In genomic region chr16:77015380-77016346, GRCm38 (mm10) we compare ENCODE assay signal across 7 mouse cellular contexts. TPM values are rescaled to one million over a fixed set of nuclear protein-coding genes. Genes with fewer than 3 reads are reported as not detected.
A peak's percentile ranks its signal among the peaks of the same experiment; 100 is the strongest.
DNase-seq lines count a peak whose midpoint lies in the region; ATAC-seq and TF ChIP-seq lines count a peak whose summit lies in the region.

No protein-coding gene starts in this region.

- H3K27ac ChIP-seq in CH12.LX (ENCODE audit: insufficient read depth, low read depth), result peak overlapping the region; percentile 54; the same call in 1 of the 2 replicates
- 0 out of 2 replicates have a peak overlapping the region, but pooled peaks have one; percentile 38 for H3K27ac ChIP-seq in heart, postnatal 0 days (ENCODE audit: low read depth)

- 30% methylated on average over 4 of the region's 4 CpGs for WGBS in heart, postnatal 0 days

- no peak for TF ChIP-seq CTCF in CH12.LX (conservative IDR thresholded peaks at IDR 0.05 in 1 of 2, IDR thresholded peaks at IDR 0.05 in 1 of 2; ENCODE audit: low read depth in 2 of 2, low read length in 2 of 2)
- TF ChIP-seq CTCF in heart, postnatal 0 days (IDR thresholded peaks at IDR 0.05; ENCODE audit: low read depth), result no peak

- H3K79me2 ChIP-seq in CH12.LX (replicated peaks; ENCODE audit: control insufficient read depth, extremely low read depth, insufficient read depth, poor library complexity, severe bottlenecking), result peaks cover 34% of the 10 kb centered on the region

- peaks cover 0 to 7% of the 10 kb centered on the region in 2 experiments for H3K36me3 ChIP-seq in CH12.LX (replicated peaks in 1 of 2; ENCODE audit: control insufficient read depth in 1 of 2, insufficient read depth in 1 of 2, low read length in 1 of 2)
- no peaks in the 10 kb centered on the region for H3K36me3 ChIP-seq in heart, postnatal 0 days (replicated peaks; ENCODE audit: control insufficient read depth, insufficient read depth, low read length)

- H3K27me3 ChIP-seq in CH12.LX (replicated peaks), result no peaks in the 10 kb centered on the region
- no peaks in the 10 kb centered on the region for H3K27me3 ChIP-seq in heart, postnatal 0 days (ENCODE audit: control insufficient read depth, insufficient read depth, low read length)

- H3K4me1 ChIP-seq in CH12.LX (ENCODE audit: control insufficient read depth in 1 of 2, insufficient read depth in 2 of 2), result peaks cover 7 to 34% of the 10 kb centered on the region in 2 experiments
- peaks cover 34% of the 10 kb centered on the region for H3K4me1 ChIP-seq in heart, postnatal 0 days (ENCODE audit: control insufficient read depth, insufficient read depth)

- TF ChIP-seq EP300 in CH12.LX (IDR thresholded peaks at IDR 0.05; ENCODE audit: low read length), result peak; percentile 96
- no peak for TF ChIP-seq EP300 in heart, postnatal 0 days (IDR thresholded peaks at IDR 0.05; ENCODE audit: low read depth)

- in situ Hi-C loops in CH12.LX (cut with MboI; ENCODE audit: low pct_ligation_motif_present, low pct_unique_long_range_greater_than_20kb, low sequenced_read_pairs), result loop anchor here (25.0 kb wide), 1 partner anchor 1253 kb away; the partner anchor contains the start of gene Hspa13

- no peaks in the 10 kb centered on the region for H3K9me3 ChIP-seq in CH12.LX (replicated peaks; ENCODE audit: low read length)
- no peaks in the 10 kb centered on the region for H3K9me3 ChIP-seq in heart, postnatal 0 days (replicated peaks; ENCODE audit: control insufficient read depth, low read length)

- H3K4me3 ChIP-seq in CH12.LX (replicated peaks in 1 of 3; ENCODE audit: low read depth in 2 of 3, low read length in 2 of 3, poor library complexity in 1 of 3), result peak overlapping the region; percentile 79 to 90 (median 81)
- peak overlapping the region; percentile 78 for H3K4me3 ChIP-seq in heart, postnatal 0 days (ENCODE audit: low read depth, low read length)

- dilution Hi-C loops in CH12.LX (cut with MboI; ENCODE audit: extremely low pct_ligation_motif_present, extremely low pct_unique_long_range_greater_than_20kb, low sequenced_read_pairs), result no loop called here

- TF ChIP-seq POLR2A in CH12.LX (IDR thresholded peaks at IDR 0.05; ENCODE audit: low read depth, low read length), result no peak; the same call in 1 of the 2 replicates

- no peak for ATAC-seq in heart, postnatal 0 days (ENCODE audit: insufficient read depth, low read depth)

- DNase-seq in 416B (ENCODE audit: low read depth), result peak; percentile 74
- peak; percentile 51 for DNase-seq in CH12.LX (ENCODE audit: extremely low read depth)
- peak; percentile 63 for DNase-seq in heart, postnatal 0 days (ENCODE audit: low spot score)
- peak; percentile 36 for DNase-seq in lung, postnatal 36 days
- no peak for DNase-seq in thymus, postnatal 10 days (ENCODE audit: low spot score in 2 of 2)
- DNase-seq in frontal cortex, adult 2 months (ENCODE audit: extremely low spot score in 1 of 2, low spot score in 1 of 2), result no peak
- DNase-seq in frontal cortex, postnatal 10 days (ENCODE audit: low spot score in 2 of 2), result no peak

- H3K4me2 ChIP-seq in CH12.LX (ENCODE audit: insufficient read depth, low read depth, poor library complexity, severe bottlenecking), result peak overlapping the region; percentile 94
- H3K4me2 ChIP-seq in heart, postnatal 0 days (ENCODE audit: low read depth, low read length), result peak overlapping the region; percentile 88

- TF ChIP-seq RAD21 in CH12.LX (IDR thresholded peaks at IDR 0.05; ENCODE audit: low read depth, low read length), result no peak

- peak overlapping the region; percentile 85 for H3K9ac ChIP-seq in CH12.LX (ENCODE audit: insufficient read depth, low read depth)
- H3K9ac ChIP-seq in heart, postnatal 0 days (replicated peaks; ENCODE audit: low read depth, low read length), result 0 out of 2 replicates have a peak overlapping the region, but pooled peaks have one; percentile 96

TF ChIP-seq in CH12.LX, 34 proteins besides CTCF, POLR2A, EP300 and RAD21:
- no peak for TF ChIP-seq NRF1 (IDR thresholded peaks at IDR 0.05; ENCODE audit: low read depth, low read length)
- TF ChIP-seq TCF12 (IDR thresholded peaks at IDR 0.05; ENCODE audit: low read depth, low read length), result peak; percentile 37; the same call in 1 of the 2 replicates
- TF ChIP-seq SMC3 (IDR thresholded peaks at IDR 0.05; ENCODE audit: low read depth, low read length), result no peak
- TF ChIP-seq MAZ (IDR thresholded peaks at IDR 0.05; ENCODE audit: low read depth, low read length), result no peak
- TF ChIP-seq ZKSCAN1 (IDR thresholded peaks at IDR 0.05; ENCODE audit: borderline replicate concordance, low read depth, low read length), result no peak
- 0 out of 2 replicates have a peak, but pooled peaks have one; percentile 18 for TF ChIP-seq UBTF (IDR thresholded peaks at IDR 0.05; ENCODE audit: low read depth, low read length)
- peak; percentile 85 for TF ChIP-seq CHD1 (IDR thresholded peaks at IDR 0.05; ENCODE audit: low read depth, low read length)
- TF ChIP-seq MYC (IDR thresholded peaks at IDR 0.05; ENCODE audit: low read depth, low read length), result 0 out of 2 replicates have a peak, but pooled peaks have one; percentile 38
- peak; percentile 98 for TF ChIP-seq JUND (conservative IDR thresholded peaks at IDR 0.05; ENCODE audit: low read depth, low read length)
- TF ChIP-seq ELF1 (IDR thresholded peaks at IDR 0.05; ENCODE audit: low read depth, low read length), result peak; percentile 64; the same call in 1 of the 2 replicates
- TF ChIP-seq BHLHE40 (IDR thresholded peaks at IDR 0.05; ENCODE audit: low read depth, low read length), result peak; percentile 39
- peak; percentile 87 for TF ChIP-seq JUN (IDR thresholded peaks at IDR 0.05; ENCODE audit: insufficient read depth, low read depth, low read length)
- TF ChIP-seq TBP (conservative IDR thresholded peaks at IDR 0.05; ENCODE audit: low read depth, low read length), result peak; percentile 90
- TF ChIP-seq POLR2AphosphoS2 (IDR thresholded peaks at IDR 0.05; ENCODE audit: low read depth, low read length), result no peak
- no peak for TF ChIP-seq CHD2 (IDR thresholded peaks at IDR 0.05; ENCODE audit: low read length)
- no peak for TF ChIP-seq GABPA (IDR thresholded peaks at IDR 0.05; ENCODE audit: insufficient replicate concordance, low read depth, low read length)
- TF ChIP-seq USF2 (conservative IDR thresholded peaks at IDR 0.05; ENCODE audit: low read depth, low read length), result no peak
- peak; percentile 56; the same call in 1 of the 2 replicates for TF ChIP-seq MXI1 (IDR thresholded peaks at IDR 0.05; ENCODE audit: low read depth, low read length)
- no peak for TF ChIP-seq USF1 (IDR thresholded peaks at IDR 0.05; ENCODE audit: low read depth, low read length)
- TF ChIP-seq MAX (IDR thresholded peaks at IDR 0.05; ENCODE audit: low read length), result no peak
- peak; percentile 93 for TF ChIP-seq RCOR1 (conservative IDR thresholded peaks at IDR 0.05; ENCODE audit: low read depth, low read length)
- peak; percentile 54 for TF ChIP-seq SIN3A (IDR thresholded peaks at IDR 0.05; ENCODE audit: low read length)
- TF ChIP-seq ZC3H11A (IDR thresholded peaks at IDR 0.05; ENCODE audit: low read depth, low read length), result no peak
- no peak; the same call in 1 of the 2 replicates for TF ChIP-seq NELFE (IDR thresholded peaks at IDR 0.05; ENCODE audit: low read depth, low read length)
- TF ChIP-seq ETS1 (conservative IDR thresholded peaks at IDR 0.05; ENCODE audit: low read depth, low read length), result peak; percentile 49
- no peak for TF ChIP-seq KAT2A (IDR thresholded peaks at IDR 0.05; ENCODE audit: insufficient replicate concordance, low read length)
- no peak for TF ChIP-seq PAX5 (IDR thresholded peaks at IDR 0.05; ENCODE audit: low read length)
- TF ChIP-seq ZNF384 (IDR thresholded peaks at IDR 0.05; ENCODE audit: low read depth, low read length), result peak; percentile 12; the same call in 1 of the 2 replicates
- TF ChIP-seq MEF2A (IDR thresholded peaks at IDR 0.05; ENCODE audit: borderline replicate concordance, low read depth, low read length), result no peak
- peak; percentile 98 for TF ChIP-seq IRF4 (IDR thresholded peaks at IDR 0.05; ENCODE audit: low read depth, low read length)
- TF ChIP-seq ZMIZ1 (IDR thresholded peaks at IDR 0.05; ENCODE audit: low read depth, low read length), result no peak
- TF ChIP-seq E2F4 (IDR thresholded peaks at IDR 0.05; ENCODE audit: insufficient replicate concordance, low read depth, low read length), result 0 out of 2 replicates have a peak, but pooled peaks have one; percentile 38
- TF ChIP-seq MAFK (IDR thresholded peaks at IDR 0.05; ENCODE audit: insufficient replicate concordance, low read length), result peak; percentile 58; the same call in 1 of the 2 replicates

RNA-seq across cellular contexts. Expression of gene Usp25, which starts 2.2 kb away (rescaled TPM):
- 28.2 and 32.5 TPM in 2 replicates for total RNA-seq in CH12.LX (2012; rRNA removed)
- 42.1 and 45.1 TPM in 2 replicates for total RNA-seq in CH12.LX (2014; rRNA removed)
- 28.0 and 30.5 TPM in 2 replicates for polyA plus RNA-seq in CH12.LX (2012; ENCODE audit: insufficient read length, low read depth)
- total RNA-seq in heart, postnatal 0 days (2014; rRNA removed; ENCODE audit: low replicate concordance), result 33.7 and 39.1 TPM in 2 replicates
- polyA plus RNA-seq in heart, postnatal 0 days (2015; fragmentation: Nextera tagmentation; extraction: Ambion mirVana), result 22.4 and 25.4 TPM in 2 replicates
- 12.7 and 15.6 TPM in 2 replicates for polyA plus RNA-seq in frontal cortex, adult 2 months (2012; rRNA removed)

Comparison
In these comparisons a context has a peak if more than half of its experiments do, and no peak if none do; other contexts are left out.
1. DNase-seq: peak in 416B (single experiment), CH12.LX (single experiment), heart, postnatal 0 days (single experiment) and lung, postnatal 36 days (single experiment); none in thymus, postnatal 10 days (0 of 2), frontal cortex, adult 2 months (0 of 2) and frontal cortex, postnatal 10 days (0 of 2).